Mouse (Mus musculus) intestine, postnatal 0 days (tissue): Measurements from ENCODE around the gene Atp1a1. TPM values are rescaled to one million over a fixed set of nuclear protein-coding genes. Genes with fewer than 3 reads are reported as not detected.

Experiments used
- ATAC-seq: fragments of 200-750 bp; cut with Nextera tagmentation; 2 replicates; pipeline ENCODE4 v1.8.0; 2017; ENCODE audit warnings: mild to moderate bottlenecking, moderate TSS enrichment, moderate library complexity
- H3K27ac ChIP-seq: fragments of 300-500 bp; sonication (generic); 2 replicates; pipeline ENCODE4 v1.5.1; 2014; ENCODE audit warnings: mild to moderate bottlenecking, low read depth, low read length, moderate library complexity
- H3K27me3 ChIP-seq: fragments of 300-500 bp; sonication (generic); replicated peaks from 2 replicates; pipeline ENCODE4 v1.6.1; 2014; ENCODE audit warnings: low read length, mixed read lengths; ENCODE audit not compliant: control insufficient read depth, insufficient read depth
- H3K36me3 ChIP-seq: fragments of 300-500 bp; sonication (generic); 2 replicates; pipeline ENCODE4 v1.6.1; 2014; ENCODE audit warnings: mild to moderate bottlenecking, moderate library complexity; ENCODE audit not compliant: control insufficient read depth, insufficient read depth
- H3K4me1 ChIP-seq: fragments of 300-500 bp; sonication (generic); replicated peaks from 2 replicates; pipeline ENCODE4 v1.6.1; 2014; ENCODE audit warnings: antibody characterized with exemption, low read length, mixed read lengths; ENCODE audit not compliant: control insufficient read depth, insufficient read depth
- H3K4me2 ChIP-seq: fragments of 300-500 bp; sonication (generic); replicated peaks from 2 replicates; pipeline ENCODE4 v1.6.1; 2014; ENCODE audit warnings: low read depth, mild to moderate bottlenecking, moderate library complexity
- H3K4me3 ChIP-seq: fragments of 300-500 bp; sonication (generic); 2 replicates; pipeline ENCODE4 v1.5.1; 2014; ENCODE audit warnings: low read depth, low read length
- H3K9ac ChIP-seq: fragments of 300-500 bp; sonication (generic); 2 replicates; pipeline ENCODE4 v1.6.1; 2014; ENCODE audit warnings: mild to moderate bottlenecking, low read depth, low read length
- H3K9me3 ChIP-seq: fragments of 300-500 bp; sonication (generic); 2 replicates; pipeline ENCODE4 v1.6.1; 2016; ENCODE audit warnings: mixed run types; ENCODE audit not compliant: control insufficient read depth
- CTCF ChIP-seq: sonication (generic); IDR thresholded peaks from 2 replicates; pipeline ENCODE4 v1.5.1; 2016; ENCODE audit warnings: low read depth, mild to moderate bottlenecking, control low read depth, antibody characterized with exemption, moderate library complexity
- WGBS: fragments of 180-500 bp; shearing (Covaris S2); extraction: QIAGEN DNeasy Blood & Tissue Kit; methylation state at CpG from one replicate; pipeline ENCODE4 v1.1.7; 2014; 5-methylcytosine and 5-hydroxymethylcytosine counted together
- polyA plus RNA-seq: library from polyadenylated mRNA; unstranded; fragments of >200 nt; fragmentation: Nextera tagmentation; extraction: Ambion mirVana; gene quantifications from 2 replicates; pipeline ENCODE4 v1.2.1, GENCODE M21; 2015

The Atp1a1 gene
- polyA plus RNA-seq, 1 experiment from 2014 or later: 318 TPM

DNA sequence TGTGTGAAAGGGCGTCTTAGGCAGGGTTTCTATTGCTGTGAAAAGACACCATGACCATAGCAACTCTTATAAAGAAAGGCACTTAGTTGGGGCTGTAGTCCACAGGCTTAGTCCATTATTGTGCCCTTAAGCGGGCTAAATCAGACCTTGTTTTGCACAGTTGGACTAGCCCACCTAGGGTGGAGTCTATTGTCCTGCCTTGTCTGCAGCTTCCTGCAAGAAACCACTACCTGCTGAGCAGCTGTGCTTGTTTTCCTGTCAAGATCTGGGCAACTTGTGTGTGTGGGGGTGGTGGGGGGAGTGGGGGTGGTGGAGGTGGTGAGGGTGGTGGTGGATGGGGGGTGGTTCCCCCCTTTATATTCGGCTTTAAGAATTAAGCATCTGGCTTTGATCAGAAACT lies 34.2 kb downstream of the Atp1a1 start:
- WGBS: 93% methylated on average over 3 of the region's 3 CpGs
- H3K9me3 ChIP-seq: no peaks in the 10 kb centered on the region
- TF ChIP-seq CTCF: no peak
- H3K27ac ChIP-seq: no peak overlapping the region
- H3K4me3 ChIP-seq: no peak overlapping the region
- ATAC-seq: no peak
- H3K27me3 ChIP-seq: no peaks in the 10 kb centered on the region
- no peaks in the 10 kb centered on the region for H3K4me1 ChIP-seq
- no peak overlapping the region for H3K4me2 ChIP-seq
- H3K9ac ChIP-seq: no peak overlapping the region
- H3K36me3 ChIP-seq: peaks cover 1% of the 10 kb centered on the region; the same call in 1 of the 2 replicates

DNA sequence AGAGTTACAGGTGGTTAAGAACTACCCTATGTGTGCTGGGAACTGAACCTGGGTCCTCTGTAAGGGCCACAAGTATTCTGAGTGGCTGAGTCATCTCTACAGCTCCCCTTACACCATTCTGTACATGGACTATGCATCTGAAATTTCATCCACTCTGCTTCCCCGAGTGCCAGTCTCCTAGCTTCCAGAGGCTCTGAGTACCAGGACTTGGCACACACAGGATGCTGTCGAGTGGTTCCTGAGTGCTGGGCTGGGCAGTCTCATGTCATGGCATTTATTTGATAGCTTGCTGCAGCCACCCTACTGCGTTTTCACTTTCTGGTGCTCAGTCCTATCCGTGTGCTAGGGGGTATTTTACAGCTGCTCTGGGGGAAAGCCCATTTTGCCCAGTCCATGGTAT lies 35.9 kb downstream of the Atp1a1 start:
- TF ChIP-seq CTCF: no peak
- H3K9ac ChIP-seq: no peak overlapping the region
- no peak overlapping the region for H3K4me3 ChIP-seq
- H3K27me3 ChIP-seq: no peaks in the 10 kb centered on the region
- H3K36me3 ChIP-seq: no peaks in the 10 kb centered on the region
- no peaks in the 10 kb centered on the region for H3K4me1 ChIP-seq
- ATAC-seq: no peak
- H3K9me3 ChIP-seq: no peaks in the 10 kb centered on the region
- H3K4me2 ChIP-seq: no peak overlapping the region
- 85% methylated on average over 4 of the region's 4 CpGs for WGBS
- H3K27ac ChIP-seq: no peak overlapping the region

DNA sequence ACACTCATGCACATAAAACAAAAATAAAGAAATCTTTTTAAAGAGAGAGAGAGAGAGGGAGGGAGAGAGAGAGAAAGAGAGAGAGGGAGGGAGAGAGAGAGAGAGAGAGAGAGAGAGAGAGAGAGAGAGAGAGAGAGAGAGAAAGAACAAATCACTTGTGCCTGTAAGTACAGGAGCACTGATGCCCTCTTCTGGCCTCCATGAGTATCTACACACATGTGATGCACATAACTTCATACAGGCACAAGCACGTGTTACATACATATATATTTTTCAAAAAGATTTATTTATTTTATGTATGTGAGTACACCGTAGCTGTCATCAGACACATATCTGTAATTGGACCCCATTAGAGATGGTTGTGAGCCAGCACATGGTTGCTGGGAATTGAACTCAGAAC lies 40.5 kb downstream of the Atp1a1 start:
- no peak overlapping the region for H3K4me3 ChIP-seq
- no peaks in the 10 kb centered on the region for H3K36me3 ChIP-seq
- 97% methylated on average over 2 of the region's 2 CpGs for WGBS
- H3K27ac ChIP-seq: no peak overlapping the region
- no peaks in the 10 kb centered on the region for H3K9me3 ChIP-seq
- TF ChIP-seq CTCF: 0 out of 2 replicates have a peak, but pooled peaks have one; percentile 32
- ATAC-seq: no peak
- no peaks in the 10 kb centered on the region for H3K27me3 ChIP-seq
- H3K4me2 ChIP-seq: no peak overlapping the region
- H3K4me1 ChIP-seq: no peaks in the 10 kb centered on the region
- no peak overlapping the region for H3K9ac ChIP-seq

DNA sequence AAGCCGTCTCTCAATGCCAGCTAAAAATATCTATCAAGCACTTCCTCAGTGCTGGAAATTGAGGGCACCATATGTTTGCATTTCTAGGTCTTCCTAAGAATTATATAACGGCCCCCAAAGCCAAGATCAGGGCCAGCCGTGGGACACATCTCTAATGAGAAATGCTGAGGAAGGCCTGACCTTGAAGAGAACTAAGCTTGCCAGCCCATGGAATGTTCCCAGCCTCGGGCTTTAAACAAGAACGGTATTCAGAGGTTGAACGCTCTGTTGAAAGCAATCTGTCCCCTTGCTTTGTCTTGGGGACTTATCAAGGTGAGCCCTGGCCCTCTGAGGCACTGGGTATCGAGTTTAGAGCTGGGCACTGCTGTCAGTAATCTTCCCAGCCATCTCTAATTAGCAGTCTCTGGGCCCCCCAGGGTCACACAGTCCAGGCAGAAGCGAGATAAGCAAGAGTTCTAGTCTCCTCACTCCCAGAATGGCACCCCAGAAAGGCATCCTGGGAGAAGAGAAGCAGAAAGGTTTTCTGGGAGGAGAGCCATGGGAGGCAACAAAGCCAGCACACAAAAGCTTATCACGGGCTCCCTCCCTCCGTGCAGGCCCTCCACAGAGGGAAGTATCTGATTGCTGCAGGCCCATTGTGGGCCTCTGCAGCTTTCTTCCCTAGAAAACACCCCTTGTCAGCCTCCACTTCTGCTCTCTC lies 41.8 kb downstream of the Atp1a1 start:
- Histone ChIP-seq H3K9me3 (no peaks in the 10 kb centered on the region), H3K27me3 (no peaks in the 10 kb centered on the region), H3K4me1 (no peaks in the 10 kb centered on the region), H3K4me2 (no peak overlapping the region), H3K36me3 (no peaks in the 10 kb centered on the region), H3K27ac (no peak overlapping the region), H3K9ac (no peak overlapping the region), H3K4me3 (no peak overlapping the region)
- no peak for ATAC-seq
- WGBS: 43% methylated on average over 10 of the region's 10 CpGs
- TF ChIP-seq CTCF: no peak

DNA sequence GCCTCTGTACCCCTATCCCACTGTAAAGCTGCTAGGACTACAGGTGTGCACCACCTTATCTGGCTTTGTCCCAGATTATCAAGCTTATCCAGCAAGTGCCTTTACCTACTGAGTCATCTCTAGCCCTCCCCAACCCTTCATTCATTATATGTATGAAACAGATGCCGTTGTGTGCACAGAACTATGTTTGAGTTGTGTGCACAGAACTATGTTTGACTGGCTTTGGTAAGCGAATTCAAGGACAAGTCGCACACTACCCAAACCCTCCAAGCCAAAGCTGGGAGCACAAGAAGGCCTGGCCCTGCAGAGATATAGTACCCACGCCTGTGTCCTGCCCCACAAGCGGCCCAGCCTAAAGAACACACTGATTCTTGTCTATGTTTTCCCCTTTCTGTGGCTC lies 42.5 kb downstream of the Atp1a1 start:
- Histone ChIP-seq H3K9ac (no peak overlapping the region), H3K4me3 (no peak overlapping the region), H3K27me3 (no peaks in the 10 kb centered on the region), H3K36me3 (no peaks in the 10 kb centered on the region), H3K4me1 (no peaks in the 10 kb centered on the region), H3K27ac (no peak overlapping the region), H3K4me2 (no peak overlapping the region), H3K9me3 (no peaks in the 10 kb centered on the region)
- TF ChIP-seq CTCF: no peak
- 67% methylated on average over 5 of the region's 5 CpGs for WGBS
- ATAC-seq: no peak

DNA sequence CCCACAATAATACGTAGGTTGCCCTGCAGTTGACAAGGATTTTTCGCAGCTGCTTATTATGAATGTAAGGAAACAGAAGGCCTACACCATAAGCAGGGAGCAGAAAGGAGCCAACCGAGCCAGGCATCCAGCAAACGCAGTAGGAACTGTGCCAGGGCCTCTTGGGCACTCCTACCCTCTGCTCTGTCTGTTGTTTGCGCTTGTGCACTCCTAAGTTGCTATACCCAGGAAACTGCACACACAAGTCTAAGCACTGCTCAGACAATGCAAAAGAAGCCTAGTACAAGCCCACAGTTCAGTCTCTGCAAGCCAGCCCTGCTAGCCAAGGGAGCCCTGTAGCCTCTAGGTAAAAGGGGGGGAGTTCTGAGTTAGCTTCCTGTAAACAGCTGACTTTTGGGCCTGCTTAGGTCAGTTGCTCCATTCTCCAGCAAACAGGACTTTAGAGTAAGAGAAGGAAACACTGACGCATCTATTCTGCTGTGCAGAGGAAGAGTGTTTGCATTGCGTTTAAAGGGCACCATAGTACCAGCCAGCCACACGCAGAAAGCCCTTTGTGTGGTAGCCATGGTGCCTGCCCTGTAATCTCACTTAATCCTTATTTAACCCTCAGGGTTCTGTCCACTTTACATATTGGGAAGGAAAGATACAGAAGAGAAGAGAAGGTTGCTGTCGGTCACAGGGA lies 43.5 kb downstream of the Atp1a1 start:
- Histone ChIP-seq H3K27ac (no peak overlapping the region), H3K4me1 (no peaks in the 10 kb centered on the region)
- WGBS: 77% methylated on average over 9 of the region's 9 CpGs

More for the DNA sequence above, 43.5 kb downstream of the Atp1a1 start:
- no peaks in the 10 kb centered on the region for H3K27me3 ChIP-seq
- ATAC-seq: peak; percentile 28; the same call in 1 of the 2 replicates
- H3K36me3 ChIP-seq: no peaks in the 10 kb centered on the region
- H3K9ac ChIP-seq: no peak overlapping the region
- TF ChIP-seq CTCF: no peak
- H3K9me3 ChIP-seq: no peaks in the 10 kb centered on the region
- H3K4me3 ChIP-seq: no peak overlapping the region
- no peak overlapping the region for H3K4me2 ChIP-seq
